Mouse (Mus musculus): Measurements from ENCODE around the gene Nfat5.
A peak's percentile ranks its signal among the peaks of the same experiment; 100 is the strongest.

Nfat5 gene

GRCm38 (mm10) chr8:107292928-107293601 lies at the start of gene Nfat5:
Gene Nfat5, plus strand, starts transcription at chr8:107293470.
- DNase-seq, result peak; percentile 96

DNA sequence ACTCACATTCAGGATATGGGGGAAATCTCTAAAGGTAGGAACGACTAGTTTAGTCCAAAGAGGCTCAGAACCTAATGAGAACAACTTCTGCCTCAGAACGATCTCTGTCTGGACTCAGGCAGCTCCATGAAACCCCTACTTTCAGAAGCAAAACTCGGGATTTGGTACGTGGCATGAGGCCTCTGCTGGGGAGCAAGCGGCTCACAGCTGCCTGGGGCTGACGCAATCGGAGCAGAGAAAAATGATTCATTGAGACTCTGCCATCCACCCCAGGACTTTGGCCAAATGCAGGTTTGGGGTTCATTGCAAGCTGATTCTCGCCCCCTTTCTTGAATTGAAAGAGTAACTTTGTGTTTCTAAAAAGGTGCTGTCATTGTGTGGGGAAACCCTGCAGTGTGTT lies 49.1 kb upstream of the Nfat5 start:
- no peak for DNase-seq

- no peak for DNase-seq
Observed at GRCm38 (mm10) chr8:107248456-107248855, 44.8 kb upstream of the Nfat5 start.

DNA sequence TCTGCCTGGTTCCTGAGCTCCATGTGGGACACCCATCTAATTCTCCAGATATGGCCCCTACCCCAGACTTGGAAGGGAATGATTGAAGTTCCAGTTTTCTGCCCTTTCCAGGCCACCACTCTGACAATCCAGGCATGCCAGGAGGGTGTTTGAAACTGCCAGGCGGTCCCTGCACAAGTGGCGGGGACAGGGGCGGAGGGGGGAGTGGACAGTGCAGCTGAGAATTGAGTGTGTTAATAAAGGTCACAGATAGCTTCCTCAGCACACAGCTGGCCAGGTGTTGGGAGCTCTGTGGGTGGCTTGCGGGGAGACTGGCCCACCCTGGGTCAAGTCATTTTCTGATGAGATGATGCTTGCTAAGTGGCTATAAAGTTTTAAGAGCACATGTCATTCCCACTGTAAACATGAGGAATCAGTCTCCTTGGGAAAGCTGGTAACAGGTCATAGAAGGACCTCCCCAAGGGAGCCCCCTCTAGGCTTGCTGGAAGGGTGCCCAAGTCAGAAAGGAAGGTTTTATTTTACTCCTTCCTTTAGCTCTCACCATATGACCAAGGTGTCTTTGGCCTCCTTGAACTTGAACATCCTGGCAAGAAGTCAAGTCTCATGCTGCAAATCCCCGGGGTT lies 41.7 kb upstream of the Nfat5 start:
- no peak for DNase-seq

- DNase-seq, result no peak
Observed at GRCm38 (mm10) chr8:107253121-107253520, 40.1 kb upstream of the Nfat5 start.

- DNase-seq, result no peak
Observed at GRCm38 (mm10) chr8:107254403-107254802, 38.9 kb upstream of the Nfat5 start.

DNA sequence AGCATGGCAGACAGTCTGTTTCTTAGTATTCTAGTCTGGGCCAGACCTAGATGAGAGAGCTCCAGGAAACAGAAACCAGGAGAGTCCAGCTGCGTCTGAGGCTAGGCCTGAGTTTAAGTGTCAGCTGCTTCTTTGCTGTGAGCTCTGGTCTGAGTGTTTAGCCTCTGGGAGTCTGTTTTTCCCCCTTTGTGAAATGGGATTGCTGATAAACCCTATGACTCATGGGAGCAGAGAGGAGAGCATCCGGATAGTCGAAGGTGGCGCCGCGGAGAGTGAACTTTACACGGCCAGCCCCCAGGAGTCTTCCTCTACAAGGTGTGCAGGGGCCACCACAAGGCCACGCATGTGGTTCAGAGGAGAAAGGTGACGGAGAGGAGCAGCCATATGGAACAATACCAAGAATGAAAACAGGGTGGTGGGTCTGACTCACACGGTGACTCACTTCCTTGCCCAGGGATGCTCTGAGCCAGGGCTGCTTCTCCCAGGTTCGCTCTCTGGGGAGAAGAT lies 38.3 kb upstream of the Nfat5 start:
- no peak for DNase-seq

DNA sequence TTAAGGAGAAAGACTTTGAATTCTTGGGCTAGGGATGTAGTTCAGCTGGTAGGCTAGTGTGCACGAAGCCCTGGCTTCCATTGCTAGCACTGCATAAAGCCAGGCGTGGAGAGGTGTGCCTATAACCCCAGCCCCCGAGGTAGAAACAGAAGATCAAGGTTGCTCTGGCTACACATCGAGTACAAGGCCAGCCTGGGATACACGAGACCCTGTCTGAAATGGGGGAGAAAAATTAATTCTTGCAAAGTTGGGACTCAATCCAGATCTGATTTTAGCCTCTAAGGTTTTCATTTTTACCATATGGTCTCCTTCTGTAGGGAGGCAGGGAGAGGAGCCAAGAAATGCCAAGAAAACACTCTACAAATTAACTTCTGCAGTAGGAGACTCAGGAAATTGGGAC lies 36.0 kb upstream of the Nfat5 start:
- no peak for DNase-seq

GRCm38 (mm10) chr8:107260120-107260519 lies 33.1 kb upstream of the Nfat5 start:
- no peak for DNase-seq

DNA sequence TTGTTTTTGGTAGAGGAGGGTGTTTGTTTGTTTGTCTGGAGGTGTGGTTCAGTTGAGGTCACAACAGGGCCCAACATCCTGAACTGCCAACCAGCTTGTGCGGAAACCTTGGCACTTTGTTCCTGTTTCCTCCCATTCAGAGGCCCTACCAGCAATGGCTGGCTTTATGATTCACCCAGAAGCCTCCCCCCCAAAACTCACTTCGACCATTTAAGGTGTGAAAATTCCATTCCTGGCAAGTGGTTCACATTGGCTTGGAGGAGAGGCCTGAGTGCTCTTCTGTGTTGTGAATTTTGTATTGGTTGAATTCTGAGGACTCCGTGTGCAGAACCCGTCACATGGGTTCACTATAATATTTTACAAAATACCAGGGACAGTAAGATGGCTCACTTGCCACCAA lies 32.1 kb upstream of the Nfat5 start:
- no peak for DNase-seq

DNA sequence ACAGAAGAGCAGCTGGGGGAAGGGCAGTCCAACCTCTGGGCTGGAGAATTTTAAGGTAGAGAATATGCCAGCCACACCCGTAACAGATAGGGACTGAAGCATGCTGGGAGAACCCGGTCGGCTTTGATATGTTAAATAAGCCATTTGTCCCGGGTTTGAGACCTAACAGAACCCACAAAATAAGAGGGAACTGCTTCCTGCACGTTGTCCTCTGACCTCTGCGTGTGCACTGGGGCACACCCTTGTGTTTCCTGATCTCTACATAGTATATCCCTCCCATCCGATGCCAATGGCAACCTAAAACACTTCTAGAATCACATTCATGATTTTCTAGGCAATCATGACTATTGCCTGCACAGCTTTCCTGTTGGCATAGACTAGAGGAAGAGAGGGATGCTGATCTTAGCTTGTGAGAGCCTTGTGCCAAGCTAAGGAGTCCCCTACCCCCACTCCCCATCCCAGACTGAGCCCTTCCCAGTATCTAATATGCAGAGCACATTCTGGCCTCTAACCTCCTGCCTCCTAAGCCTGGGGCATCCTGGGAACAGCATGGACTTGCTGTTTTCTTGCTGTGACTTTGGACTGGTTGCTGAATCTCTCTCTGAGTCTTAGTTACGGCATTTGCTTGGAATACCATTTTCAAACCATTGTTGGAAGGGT lies 31.1 kb upstream of the Nfat5 start:
- DNase-seq, result no peak

- DNase-seq, result no peak
Observed at GRCm38 (mm10) chr8:107265811-107266210, 27.5 kb upstream of the Nfat5 start.

DNA sequence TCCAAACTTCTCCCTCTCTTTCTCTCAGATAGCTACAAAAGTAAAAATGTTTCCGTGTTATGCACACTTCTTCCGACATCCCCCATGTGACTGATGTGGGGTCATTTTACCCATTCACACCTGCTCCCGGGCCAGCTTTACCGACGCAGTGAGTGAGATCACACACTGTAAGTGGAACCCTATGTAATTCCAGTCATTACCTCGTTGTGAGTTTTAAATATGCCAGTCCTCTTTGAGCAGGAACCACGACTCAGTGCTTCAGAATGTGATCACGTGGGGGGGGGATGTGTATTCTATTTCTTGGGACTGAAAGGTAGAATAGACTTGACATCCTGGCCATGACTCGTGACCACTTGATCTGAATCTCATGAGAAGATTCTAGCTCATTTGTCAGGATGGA lies 24.8 kb upstream of the Nfat5 start:
- no peak for DNase-seq

- no peak for DNase-seq
Observed at GRCm38 (mm10) chr8:107269191-107269590, 24.1 kb upstream of the Nfat5 start.

- no peak for DNase-seq
Observed at GRCm38 (mm10) chr8:107269617-107270139, 23.6 kb upstream of the Nfat5 start.

- DNase-seq, result no peak
Observed at GRCm38 (mm10) chr8:107270287-107270686, 23.0 kb upstream of the Nfat5 start.

- no peak for DNase-seq
Observed at GRCm38 (mm10) chr8:107270751-107271150, 22.5 kb upstream of the Nfat5 start.

GRCm38 (mm10) chr8:107277323-107277883 lies 15.9 kb upstream of the Nfat5 start:
- no peak for DNase-seq

GRCm38 (mm10) chr8:107278571-107278970 lies 14.7 kb upstream of the Nfat5 start:
- no peak for DNase-seq

GRCm38 (mm10) chr8:107286686-107287085 lies 6.6 kb upstream of the Nfat5 start:
- DNase-seq, result no peak

- DNase-seq, result no peak
Observed at GRCm38 (mm10) chr8:107287522-107287921, 5.7 kb upstream of the Nfat5 start.

DNA sequence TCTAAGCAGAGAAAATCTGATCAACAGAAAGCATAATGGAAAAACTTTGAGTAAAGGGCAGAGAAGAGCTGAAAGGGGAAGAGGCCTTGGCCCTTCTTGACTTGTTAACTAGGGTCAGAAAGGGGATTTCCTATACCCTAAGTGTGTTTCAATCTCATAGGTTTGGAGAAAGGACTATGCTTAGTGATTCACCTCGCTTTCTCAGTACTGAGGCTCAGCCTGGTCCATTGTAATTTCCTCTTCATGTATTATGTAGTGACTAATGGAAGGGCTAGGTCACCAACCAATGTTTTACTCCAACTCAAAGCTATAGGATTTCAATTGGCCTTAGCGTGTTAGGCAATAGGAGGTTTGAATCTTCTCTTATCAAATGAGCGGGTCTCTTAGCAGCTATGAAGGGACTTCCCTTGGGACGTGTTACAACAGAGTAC lies 2.1 kb upstream of the Nfat5 start:
- no peak for DNase-seq

- DNase-seq, result peak; percentile 12
Observed at GRCm38 (mm10) chr8:107292119-107292927, 947 bp upstream of the Nfat5 start.
